Mouse (Mus musculus) left cerebral cortex, postnatal 4 days (tissue): ENCODE results near the gene Ap1g1. TPM values are rescaled to one million over a fixed set of nuclear protein-coding genes. Genes with fewer than 3 reads are reported as not detected.

ENCODE experiments used
- DNase-seq: peaks from one replicate; pipeline ENCODE4 v3.0.0-alpha.2; 2022
- intact Hi-C: fragments of 180-260 bp; cut with DNase I; formaldehyde crosslinking; loops from one replicate; pipeline ENCODE4 v1.15.1; 2025
- total RNA-seq, 2 experiments: library from RNA; stranded (reverse); gene quantifications; 2 replicates each; pipeline ENCODE4 v1.2.3; 2021

Ap1g1 gene
- total RNA-seq, 2 experiments from 2014 or later = 110 to 116 TPM

DNA sequence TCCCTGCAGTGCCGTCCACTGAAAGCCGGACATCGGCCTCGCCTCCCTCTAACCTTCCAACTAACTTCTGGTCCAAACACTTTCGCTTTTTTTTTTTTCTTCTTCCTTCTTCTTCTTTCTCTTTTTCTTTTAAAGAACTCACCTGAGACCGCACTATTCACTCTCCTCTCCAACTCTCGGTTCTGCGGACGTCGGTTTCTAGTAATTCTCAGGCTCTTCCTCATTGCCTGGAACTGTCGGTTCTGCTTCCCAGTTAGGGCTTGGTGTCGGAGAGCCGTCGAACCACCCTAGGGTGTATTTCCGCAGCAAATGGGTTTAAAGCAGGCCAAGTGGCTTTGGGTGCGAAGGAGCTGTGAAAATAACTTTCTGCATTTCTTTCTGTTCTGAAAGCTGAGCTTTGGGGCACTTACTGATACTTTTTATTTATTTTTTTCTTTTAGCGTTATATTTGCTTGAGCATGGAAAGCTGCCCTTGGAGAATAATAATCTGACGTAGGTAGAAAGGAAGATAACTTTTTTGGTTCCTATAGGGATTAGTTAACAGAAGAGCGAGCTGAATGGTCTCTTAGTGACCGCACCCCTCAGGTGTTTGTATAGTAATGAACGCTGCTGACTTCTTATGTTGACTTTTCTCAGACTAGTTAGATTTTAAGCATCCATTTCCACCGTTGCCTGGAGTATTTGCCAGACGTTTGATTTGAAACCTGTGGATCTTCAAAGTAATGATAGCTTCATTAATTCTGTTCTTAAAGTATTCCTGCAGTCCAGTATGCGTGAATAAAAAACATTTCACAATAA is 1.3 kb downstream of the Ap1g1 start:
- intact Hi-C loops = no loop called here
- no peak for DNase-seq

DNA sequence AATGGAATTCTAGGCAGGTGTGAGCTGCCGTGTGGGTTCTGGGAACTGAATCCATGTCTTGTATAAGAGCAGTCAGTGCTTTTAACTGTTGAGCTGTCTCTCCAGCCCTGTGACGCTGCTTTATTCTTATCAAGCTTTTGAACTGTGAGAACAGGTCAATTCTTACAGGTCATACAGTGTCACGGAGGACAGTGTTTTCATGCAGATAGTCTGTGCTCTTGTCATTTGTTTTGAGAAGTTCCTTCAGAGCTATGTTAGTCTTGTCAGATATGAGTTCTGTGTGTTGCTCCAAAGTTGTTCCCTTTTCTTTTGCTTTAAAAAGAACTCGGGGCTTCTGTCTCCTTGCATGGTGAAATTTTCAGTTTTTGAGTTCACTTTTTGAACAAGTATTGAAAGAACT is 2.2 kb downstream of the Ap1g1 start:
- DNase-seq = no peak
- intact Hi-C loops = no loop called here

DNA sequence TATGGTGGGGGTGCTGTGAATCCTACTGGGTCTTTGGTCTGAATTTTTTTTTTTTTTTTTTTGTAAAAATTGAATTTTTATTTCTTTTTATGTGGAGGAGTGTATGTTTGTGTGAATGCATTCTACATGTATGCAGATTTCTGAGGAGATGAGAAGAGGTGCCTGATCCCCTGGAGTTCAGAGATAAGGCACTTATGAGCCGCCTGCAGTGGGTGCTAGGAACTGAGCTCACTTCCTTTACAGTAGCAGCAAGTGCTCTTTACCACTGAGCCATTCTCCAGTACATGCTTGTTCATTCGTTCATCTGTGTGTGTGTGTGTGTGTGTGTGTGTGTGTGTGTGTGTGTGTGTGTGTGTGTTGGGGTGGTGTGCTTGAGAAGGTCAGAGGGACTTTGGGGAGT is 12.6 kb downstream of the Ap1g1 start:
- DNase-seq = no peak
- intact Hi-C loops = no loop called here

DNA sequence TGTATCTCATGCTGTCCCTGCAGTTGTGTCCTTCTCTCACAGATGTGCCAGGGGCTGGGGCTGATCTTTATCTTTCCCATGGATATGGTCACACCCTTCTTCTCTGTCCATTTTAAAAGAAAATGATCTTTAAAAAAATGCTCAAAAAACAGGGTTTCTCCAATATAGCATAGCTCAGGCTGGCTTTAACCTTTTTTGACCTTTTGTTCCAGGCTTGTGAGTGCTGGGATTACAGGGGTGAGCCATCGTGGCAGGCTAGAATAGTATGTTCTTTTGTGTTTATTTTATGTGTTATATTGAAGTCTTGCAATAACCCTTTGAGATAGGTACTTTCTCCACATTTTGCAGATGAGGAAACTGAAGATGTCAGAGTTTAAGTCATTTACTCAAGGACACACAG is 16.8 kb downstream of the Ap1g1 start:
- intact Hi-C loops = no loop called here
- no peak for DNase-seq

DNA sequence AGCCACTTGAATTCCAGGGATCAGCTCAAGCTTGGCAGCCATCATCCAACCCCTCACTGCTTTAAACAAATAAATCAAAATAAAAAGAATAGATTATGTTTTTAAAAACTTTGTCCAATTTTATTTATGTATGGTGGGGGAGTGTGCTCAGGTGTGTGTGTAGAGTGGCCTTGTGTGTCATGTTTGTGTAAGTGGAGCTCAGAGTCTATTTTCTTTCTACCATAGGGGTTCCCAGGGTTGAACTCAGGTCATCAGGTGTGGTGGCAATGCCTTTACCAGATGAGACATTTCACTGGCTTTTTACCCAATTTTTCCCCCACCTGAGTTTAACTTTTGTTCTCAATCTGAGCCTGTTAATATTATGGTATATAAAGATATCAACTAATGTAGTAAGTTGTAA is 20.4 kb downstream of the Ap1g1 start:
- intact Hi-C loops = no loop called here
- no peak for DNase-seq

DNA sequence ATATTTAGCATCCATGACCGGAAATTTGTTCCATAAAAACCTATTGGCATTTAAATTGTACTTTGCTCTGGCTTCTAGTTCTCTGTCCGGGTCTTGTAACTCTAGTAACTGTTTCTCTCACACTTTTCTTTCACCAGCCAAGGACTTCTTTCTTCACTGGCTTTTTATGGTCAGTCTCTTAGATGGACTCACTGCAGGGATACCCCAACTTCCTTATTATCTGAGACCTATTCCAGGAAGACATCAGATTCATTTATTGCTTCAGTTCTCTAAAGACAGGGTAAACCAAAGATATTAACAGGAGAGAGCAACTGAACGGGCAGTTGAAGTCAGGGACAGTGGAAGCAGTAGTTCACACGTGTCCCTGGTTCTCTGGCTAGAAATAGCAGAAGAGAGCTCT is 20.9 kb downstream of the Ap1g1 start:
- intact Hi-C loops = no loop called here
- DNase-seq = no peak

DNA sequence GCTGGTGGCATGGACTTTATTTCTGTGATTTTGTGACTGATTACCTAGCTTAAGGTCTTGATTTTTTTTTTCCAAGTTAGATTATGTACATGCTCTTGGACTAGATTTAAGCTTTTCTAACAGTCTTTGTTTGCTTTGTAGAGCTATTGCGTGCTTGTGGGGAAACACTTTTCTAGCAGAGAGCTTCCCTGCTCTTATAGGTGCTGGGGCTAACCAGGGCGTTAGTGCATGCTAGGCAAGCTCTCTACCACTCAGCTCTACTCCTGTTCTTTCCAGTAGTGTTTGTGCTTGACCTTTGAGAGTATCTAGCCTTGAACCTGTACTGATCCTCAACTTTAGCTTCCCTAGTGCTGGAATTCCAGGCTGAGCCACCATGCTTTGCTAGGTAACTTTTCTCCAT is 22.0 kb downstream of the Ap1g1 start:
- intact Hi-C loops = no loop called here
- no peak for DNase-seq

DNA sequence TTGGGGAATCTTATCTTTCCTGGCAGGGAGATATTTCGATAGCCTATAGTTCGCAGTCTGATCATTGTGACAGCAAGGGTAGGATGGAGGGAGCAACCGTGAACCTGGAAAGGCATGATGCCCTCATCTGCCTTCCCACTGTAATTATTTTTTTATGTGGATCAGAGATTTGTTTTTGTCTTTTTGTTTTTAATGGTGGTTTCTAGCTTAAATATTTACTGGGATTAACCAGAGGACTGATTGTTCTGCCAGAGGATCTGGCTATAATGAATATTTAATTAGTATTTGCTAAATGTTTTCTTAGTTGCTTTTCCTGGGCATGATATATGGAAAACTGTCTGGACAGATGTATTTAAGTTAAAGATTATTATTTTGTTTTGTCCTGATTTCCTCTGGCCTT is 24.9 kb downstream of the Ap1g1 start:
- intact Hi-C loops = no loop called here
- no peak for DNase-seq

DNA sequence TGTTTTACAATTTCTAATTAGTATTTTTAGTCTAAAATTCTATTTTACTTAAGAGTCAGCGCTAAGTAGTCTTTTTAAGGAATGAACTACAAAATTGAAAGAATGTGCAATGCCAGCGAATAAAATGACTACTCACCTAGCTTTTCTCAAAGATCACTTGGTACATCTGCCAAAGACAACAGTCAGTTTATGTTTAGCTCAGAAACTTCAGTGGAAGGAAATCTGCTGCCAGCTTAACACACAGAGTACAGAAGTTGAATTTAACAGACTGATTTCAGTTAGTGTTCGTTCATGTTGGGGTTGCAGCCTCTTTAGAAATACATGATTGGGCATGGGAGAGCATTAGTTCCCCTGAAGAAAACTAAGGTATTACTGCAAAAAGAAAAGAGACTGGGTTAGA is 25.4 kb downstream of the Ap1g1 start:
- no peak for DNase-seq
- intact Hi-C loops = no loop called here

DNA sequence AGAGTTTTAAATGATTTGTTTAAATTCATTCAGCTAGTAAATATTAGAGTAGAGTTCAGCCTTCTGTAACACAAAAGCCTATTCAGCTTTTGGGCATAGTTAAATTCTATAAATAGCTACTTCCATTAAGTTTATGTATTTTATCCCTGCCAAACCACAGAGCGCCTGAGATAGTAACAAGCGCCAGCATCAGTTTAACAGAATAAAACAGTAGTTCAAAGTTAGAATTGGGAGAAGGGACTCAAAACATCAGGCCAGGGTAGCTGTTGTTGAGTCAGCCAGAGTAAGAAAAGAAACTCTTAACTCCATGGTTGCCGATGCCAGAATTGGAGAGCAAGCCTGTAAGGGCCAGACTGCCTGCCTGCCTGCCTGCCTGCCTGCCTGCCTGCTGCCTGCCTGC is 28.2 kb downstream of the Ap1g1 start:
- intact Hi-C loops = no loop called here
- DNase-seq = no peak

DNA sequence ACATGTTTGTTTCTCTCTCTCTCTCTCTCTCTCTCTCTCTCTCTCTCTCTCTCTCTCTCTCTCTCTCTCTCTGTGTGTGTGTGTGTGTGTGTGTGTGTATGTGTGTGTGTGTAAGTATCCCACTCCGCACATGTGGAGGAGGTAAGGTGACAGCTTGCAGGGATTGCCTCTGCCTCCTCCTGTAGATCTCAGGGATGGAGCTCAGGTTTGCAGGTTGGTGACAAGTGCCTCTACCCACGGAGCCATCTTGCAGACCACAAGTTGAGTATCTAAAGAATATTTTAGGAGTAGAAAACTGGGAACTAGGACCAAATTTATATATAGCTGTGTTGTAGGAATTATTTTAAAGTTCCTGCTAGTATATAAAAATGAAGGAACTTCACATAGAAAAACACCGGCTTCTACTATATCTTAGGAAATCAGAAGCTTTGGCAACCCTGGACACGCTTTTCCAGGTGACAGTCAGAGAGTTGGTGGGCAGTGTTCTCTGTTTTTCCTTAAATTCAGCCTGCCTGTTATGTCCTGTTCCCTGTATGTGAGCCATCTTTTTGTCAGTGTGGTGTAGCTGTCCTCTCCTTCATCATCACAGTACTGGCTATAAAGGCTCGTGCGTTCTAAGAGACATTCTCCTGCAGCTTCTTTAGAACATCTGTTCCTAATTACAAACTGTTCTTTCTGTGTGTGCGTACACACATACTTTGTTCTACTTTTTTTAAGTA is 29.2 kb downstream of the Ap1g1 start:
- intact Hi-C loops = no loop called here
- DNase-seq = no peak

DNA sequence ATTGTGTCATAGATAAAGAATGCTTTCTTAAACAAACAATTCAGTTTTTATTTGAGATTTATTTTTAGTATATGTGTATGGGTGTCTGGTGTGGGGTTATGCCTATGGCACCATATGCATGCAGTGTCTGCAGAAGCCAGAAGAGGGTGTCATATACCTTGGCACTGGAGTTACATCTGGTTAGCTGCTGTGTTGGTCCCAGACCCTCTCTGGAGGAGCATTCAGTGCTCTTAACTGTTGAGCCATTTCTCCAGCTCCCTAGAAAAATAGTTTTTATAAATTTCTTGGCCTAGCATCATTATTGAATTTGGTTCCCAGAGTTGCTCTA is 29.7 kb downstream of the Ap1g1 start:
- DNase-seq = no peak
- intact Hi-C loops = no loop called here

DNA sequence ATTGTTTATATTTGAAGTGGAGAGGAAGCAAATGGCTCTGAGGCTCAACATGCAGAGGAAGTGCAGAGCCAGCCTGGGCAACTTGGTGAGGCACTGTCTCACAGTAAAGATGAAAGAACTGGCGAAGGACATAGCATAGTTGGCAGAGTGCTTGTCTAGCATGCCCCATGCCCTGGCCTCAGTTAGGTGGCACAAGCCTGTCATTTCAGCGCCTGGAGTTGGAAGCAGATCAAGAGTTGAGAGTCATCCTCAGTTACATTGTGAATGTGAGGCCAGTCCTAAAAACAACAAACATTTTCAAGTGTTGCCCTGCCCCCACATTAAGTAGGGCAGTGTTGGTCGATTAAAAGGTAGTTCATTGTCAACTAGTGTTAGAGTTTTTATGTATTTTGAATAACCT is 32.1 kb downstream of the Ap1g1 start:
- no peak for DNase-seq
- intact Hi-C loops = no loop called here

DNA sequence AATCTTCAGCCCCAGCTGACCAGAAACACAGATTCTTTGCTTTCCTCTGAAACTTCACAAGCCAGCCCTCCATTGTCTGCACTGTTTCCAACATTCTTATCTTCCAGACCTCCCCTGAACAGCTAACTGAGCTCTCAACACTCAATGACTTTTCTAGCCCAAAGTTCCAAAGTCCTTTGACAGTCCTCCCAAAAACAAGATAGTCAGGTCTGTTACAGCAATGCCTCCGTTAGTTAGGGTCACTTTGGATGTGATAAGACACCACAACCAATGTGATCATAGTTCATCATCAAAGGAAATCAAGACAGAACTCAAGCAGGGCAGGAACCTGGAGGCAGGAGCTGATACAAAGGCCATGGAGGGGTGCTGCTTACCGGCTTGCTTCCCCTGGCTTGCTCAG is 36.9 kb downstream of the Ap1g1 start:
- intact Hi-C loops = no loop called here
- DNase-seq = no peak

DNA sequence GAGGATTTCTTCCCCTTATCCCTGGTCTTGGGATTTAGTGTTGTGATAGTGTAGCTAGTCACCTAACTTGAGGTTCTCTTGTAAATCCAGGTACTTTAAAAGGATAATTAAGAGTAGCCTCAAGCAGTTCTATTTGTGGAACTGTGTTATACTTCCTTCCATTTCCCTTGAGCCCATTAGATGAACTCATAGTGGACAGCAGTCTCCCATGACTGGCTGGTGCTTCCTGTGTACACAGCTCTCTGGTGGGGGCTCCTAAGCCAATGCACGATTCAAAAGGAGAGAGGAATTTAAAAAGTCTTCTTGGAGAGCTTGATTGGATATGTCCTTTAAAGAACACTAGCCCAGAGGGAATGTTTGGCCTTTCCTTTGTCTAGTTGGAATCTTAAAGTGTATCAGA is 39.6 kb downstream of the Ap1g1 start:
- intact Hi-C loops = no loop called here

DNA sequence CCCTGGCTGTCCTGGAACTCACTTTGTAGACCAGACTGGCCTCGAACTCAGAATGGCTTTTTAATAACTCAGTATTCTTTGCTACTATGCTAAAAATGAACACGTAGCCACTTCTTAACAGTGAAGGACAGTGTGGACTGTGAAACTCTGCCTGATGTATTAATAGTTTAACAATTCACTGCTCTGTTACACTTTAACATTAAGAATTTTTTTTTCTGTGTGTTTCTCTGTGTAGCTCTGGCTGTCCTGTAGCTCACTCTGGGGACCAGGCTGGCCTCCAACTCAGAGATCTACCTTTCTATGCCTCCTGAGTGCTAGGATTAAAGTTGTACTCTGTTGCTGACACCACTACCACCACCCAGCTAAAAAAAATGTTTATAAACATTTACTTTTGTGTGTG is 45.2 kb downstream of the Ap1g1 start:
- DNase-seq = no peak

More for the DNA sequence above, 39.6 kb downstream of the Ap1g1 start:
- no peak for DNase-seq

DNA sequence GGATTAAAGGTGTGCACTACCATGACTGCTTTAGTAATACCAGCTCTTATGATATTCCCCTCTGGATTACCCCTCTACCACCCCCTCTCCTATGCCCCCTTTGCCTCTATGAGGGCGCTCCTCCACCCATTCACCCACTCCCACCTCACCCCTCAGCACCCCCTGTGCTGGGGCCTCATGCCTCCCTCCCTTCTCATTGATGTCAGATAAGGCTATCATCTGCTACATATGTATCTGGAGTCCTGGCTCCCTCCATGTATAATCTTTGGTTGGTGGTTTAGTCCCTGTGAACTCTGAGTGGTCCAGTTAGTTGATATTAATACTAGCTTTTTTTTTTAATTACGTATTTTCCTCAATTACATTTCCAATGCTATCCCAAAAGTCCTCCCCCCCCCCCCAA is 61.5 kb downstream of the Ap1g1 start:
- no peak for DNase-seq
- intact Hi-C loops = no loop called here

More for the DNA sequence above, 45.2 kb downstream of the Ap1g1 start:
- intact Hi-C loops = no loop called here

DNA sequence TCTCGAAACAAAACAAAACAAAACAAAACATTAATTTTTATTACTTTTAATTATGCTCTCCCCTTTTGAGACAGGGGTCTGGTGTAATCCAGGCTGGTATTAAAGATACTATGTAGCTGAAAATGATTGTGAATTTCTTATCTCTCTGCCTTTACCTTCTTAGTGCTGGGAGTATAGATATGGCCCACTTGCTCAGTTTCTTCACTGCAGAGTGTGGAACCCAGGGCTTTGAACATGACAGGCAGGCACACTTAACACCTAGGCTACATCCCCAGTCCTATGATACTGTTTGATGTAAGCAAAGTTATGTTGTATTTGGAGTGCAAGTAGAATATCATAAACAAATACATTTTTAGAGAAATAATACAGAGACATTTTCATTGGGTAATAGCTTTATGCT is 64.1 kb downstream of the Ap1g1 start:
- DNase-seq = no peak
- intact Hi-C loops = no loop called here

DNA sequence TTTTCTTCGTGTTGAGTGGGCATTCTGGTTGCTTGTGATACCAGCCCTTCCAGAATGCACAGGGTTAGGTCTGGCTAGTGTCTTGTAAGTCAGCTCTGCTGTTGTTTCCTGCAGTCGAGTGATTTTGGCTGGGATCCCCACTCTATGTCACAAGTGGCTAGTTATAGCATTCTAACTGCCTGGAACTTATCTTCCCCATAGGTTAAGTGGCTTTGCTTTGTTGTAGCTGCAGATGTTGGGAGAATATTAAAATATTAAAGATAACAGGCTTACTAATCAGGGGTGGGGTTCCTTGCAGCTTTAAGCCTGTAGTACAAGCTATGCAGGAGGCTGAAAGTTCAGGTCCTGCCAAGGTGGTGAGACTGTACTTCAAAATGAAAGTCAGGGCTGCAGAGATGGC is 69.5 kb downstream of the Ap1g1 start:
- DNase-seq = no peak
- intact Hi-C loops = no loop called here

DNA sequence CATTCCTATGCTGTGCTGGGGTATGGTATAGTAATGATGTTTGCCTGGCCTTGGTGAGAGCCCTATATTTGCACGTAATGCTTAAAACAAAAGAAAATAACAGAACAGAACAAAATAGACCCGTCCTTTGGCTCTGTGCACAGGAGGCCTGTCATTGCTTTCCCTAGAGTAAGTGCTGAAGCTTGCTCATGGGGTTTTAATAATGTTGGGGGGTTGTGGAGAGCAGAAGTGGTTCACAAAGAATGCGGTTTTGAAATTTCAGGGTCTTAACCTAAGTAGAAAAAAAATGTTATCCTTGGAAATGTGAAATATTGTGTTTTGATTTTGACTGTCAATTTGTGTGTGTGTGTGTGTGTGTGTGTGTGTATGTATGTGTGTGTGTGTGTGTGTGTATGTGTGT is 70.6 kb downstream of the Ap1g1 start:
- DNase-seq = no peak
- intact Hi-C loops = no loop called here

DNA sequence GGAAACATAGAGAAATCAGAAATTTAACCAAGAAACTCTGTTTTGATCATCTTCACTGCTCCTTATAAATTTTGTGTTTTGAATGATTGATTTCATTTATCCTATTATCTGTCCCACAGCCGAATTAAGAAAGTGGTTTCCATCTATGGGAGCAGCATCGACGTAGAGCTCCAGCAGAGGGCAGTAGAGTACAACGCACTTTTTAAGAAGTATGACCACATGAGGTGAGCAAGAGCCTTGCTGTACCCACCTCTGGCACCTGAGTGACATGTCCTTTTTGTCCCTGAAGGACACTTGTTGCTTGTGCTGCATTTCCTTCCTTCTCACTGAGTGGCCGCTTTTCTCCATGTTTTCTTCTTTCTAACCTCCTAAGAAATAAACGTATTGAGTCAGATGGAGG is 75.1 kb downstream of the Ap1g1 start:
- intact Hi-C loops = loop anchor here (5.0 kb wide), 1 partner anchor 69 kb away; no protein-coding TSS in a partner anchor
- peak; percentile 43 for DNase-seq

DNA sequence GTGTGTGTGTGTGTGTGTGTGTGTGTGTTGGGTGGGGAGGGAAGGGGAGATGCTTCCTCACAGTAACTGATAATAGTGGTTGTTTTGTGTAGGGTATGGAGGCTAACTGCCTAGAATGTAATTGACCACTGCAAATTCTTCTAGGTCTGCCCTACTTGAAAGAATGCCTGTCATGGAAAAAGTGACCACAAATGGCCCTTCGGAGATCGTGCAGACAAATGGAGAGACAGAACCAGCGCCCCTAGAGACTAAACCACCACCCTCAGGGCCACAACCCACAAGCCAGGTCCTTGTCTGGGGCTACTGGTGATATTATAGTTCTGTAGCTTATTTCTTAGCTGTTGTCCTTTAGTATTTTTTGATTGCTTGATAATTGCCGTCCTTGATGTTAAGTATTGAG is 76.2 kb downstream of the Ap1g1 start:
- DNase-seq = no peak

DNA sequence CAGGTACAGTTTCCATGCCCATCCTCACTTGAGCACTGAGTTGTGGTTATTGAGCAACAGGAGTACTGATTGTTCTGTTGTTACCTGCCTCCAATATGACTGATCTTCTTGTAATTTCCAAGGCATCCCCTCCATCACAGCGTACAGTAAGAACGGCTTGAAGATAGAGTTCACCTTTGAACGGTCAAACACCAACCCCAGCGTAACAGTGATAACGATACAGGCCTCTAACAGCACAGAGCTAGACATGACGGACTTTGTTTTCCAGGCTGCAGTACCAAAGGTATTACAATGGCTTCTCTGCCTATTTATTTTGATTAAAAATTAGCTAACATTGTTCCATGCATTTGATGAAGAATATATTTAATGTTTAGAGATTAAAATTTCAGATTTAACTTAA is 77.1 kb downstream of the Ap1g1 start:
- intact Hi-C loops = no loop called here
- no peak for DNase-seq

More for the DNA sequence above, 76.2 kb downstream of the Ap1g1 start:
- intact Hi-C loops = loop anchor here (5.0 kb wide), 1 partner anchor 68 kb away; no protein-coding TSS in a partner anchor
